Mouse (Mus musculus): ENCODE data around the gene Vps50. TPM values are rescaled to one million over a fixed set of nuclear protein-coding genes. Genes with fewer than 3 reads are reported as not detected.
"Not testable (repeated sequence)": the region's sequence is repeated elsewhere in the genome, so short reads cannot be mapped to it uniquely, and the experiment has no call there.

Gene Vps50
- polyA plus RNA-seq, 2 experiments from 2014 or later, result 16.2 to 22.4 TPM

DNA sequence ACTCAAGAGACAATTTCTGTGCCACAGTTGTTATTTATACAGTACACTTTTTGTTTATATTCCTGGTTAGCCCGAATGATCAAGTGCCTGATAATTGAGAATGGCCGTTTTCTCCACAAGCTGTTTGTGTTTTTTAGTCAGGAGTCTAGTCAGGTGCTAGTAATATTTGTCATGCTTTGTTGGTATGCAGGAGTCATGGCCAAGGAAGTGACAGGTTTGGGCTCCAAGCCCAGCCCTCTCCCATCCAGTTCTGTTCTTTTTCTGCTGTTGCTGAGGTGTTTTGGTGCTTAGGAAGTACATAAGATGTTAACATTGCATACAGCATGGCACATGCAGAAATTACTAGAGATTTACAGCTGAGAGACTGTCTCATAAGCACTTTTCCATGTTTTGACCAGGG lies 41.3 kb downstream of the Vps50 start:
- ATAC-seq, result no peak

DNA sequence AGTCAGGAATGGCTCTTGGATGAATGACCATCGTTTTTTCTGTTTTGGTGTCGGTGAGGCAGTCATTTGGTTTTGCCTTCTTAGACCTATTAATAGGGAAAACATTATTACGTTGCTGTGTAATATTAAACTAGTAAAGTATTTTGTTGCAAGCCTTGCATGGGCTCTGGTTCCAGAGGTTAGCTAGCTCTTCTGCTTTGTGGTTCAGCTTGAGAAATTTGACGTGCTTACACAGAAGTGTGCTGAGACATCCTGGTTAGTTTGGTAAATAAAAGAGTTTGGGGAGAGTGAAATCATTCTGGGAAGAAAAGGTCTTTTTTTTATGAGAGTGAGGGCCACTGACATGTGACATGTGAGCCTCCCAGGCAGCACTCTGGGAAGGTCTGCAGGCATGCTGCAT lies 45.7 kb downstream of the Vps50 start:
- no peak for ATAC-seq

DNA sequence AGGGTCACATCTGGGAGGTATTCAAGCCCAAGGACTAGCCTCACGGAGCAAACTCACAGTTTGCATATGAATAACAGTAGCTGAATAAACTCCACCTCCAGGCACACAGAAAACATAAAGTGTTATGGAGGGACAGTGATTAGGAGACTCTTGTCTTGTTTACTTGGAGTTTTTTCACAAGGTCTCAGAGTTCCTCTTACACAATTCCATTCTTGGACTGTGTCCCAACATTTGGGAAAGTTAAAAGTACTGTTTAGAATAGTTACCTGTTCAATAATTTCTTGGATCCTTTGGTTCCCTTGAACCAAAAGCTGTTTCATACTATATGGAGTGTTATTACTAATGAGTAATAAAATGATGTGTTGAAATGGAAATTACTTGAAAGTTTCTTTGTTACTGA lies 46.8 kb downstream of the Vps50 start:
- no peak for ATAC-seq

DNA sequence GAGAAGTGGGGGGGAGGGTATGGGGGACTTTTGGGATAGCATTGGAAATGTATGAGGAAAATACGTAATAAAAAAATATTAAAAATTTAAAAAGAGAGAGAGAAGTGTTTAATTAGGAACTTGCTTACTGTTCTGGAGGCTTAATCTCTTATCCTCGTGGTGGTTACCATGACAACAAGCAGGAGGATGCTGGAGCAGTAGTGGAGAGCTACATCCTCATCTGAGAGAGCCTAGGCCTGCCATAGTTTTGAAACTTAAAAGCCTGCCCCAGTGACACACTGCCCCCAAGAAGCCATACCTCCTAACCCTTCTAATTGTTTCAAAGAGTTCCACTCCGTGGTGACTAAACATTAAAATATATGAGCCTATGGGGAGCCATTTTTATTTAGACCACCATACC lies 50.8 kb downstream of the Vps50 start:
- no peak for ATAC-seq

DNA sequence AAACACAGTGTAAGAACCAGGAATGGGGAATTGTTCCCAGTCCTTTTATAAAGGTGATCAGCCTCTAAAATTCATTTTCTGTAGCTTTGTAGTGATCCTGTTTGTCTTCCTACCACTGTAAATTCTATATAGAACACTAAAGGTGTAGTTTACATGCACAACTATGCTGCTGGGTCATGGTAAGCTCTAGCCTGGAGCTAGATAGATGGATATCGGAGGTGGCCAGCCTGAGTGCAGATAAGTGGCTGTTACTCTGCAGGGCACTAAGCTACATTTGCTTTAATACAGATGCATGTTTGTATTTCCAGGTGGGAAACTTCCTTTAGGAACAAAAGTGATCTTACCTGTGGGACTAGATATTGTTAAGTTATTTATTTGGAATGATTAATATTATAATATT lies 51.8 kb downstream of the Vps50 start:
- no peak for ATAC-seq

DNA sequence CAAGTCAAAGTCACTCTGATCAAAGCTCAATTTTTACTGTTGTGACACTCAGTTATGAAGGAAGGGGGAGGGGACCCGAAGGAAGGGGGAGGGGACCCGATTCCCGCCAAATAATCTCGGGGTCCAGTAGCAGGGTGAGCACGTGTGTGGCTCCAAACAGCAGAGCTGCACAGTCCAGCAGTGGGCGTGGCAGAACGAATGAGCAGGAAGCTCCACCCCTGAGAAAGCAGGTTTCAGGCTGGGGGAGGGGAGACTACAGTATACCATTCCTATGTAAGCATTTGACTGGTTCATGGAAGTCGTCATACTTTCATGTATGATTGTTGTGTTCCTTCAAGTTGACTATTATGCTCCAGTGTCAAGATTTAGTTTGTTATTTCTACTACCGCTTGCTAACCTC lies 54.5 kb downstream of the Vps50 start:
- ATAC-seq, result not testable (repeated sequence)

DNA sequence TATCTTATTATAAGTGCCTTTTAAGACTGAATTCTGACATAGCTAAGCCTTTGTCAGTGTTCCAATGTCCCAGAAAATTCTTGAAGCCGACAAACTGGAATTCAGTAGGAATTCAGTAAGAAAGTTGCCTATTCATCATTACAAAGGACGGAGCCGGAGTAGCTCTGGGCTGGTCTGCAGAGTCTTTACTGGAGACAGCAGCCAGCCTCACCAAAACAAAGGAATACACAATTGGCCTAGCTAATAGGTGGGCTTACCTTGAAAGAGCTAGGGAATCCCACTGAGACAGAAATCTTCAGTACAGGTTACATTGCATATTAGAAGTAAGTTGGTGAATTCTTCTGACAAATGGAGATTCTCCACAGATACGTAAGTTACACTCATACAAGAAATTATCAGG lies 59.0 kb downstream of the Vps50 start:
- no peak for ATAC-seq

DNA sequence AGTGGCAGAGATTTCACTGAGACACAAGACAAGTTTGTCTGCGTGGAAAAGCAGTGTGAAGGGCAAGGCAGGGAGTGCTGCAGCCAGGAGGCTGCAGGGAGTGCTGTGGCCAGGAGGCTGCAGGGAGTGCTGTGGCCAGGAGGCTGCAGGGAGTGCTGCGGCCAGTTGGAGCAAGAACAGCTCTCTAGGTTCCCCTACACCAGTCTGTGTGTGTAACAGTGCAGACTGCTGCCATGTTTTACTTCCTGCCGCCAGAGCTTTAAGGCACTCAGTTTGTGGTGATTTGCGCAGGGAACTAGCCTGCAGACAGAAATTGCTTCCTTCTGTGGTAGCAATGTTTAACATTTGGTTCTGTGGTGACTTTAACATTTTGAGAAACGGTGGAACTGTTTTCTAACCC lies 61.8 kb downstream of the Vps50 start:
- no peak for ATAC-seq

DNA sequence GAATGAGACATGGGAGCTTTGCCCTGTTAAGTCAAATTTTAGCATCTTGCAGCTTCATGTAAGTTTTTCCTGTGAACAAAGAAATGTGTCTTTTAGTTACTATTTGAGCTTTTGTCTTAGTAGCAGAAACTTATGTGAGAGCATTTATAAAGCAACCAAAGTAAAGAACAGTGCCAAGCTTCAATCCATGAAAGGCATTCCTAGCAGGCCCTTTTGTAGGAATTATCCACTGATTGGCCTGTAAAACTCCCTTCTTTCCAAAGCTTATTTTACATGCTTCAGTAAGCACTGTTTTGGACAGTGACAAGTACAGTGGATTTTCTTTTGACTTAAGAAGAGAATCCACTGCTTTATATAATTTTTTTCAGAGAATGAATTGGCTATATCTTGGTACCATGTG lies 64.1 kb downstream of the Vps50 start:
- no peak for ATAC-seq

DNA sequence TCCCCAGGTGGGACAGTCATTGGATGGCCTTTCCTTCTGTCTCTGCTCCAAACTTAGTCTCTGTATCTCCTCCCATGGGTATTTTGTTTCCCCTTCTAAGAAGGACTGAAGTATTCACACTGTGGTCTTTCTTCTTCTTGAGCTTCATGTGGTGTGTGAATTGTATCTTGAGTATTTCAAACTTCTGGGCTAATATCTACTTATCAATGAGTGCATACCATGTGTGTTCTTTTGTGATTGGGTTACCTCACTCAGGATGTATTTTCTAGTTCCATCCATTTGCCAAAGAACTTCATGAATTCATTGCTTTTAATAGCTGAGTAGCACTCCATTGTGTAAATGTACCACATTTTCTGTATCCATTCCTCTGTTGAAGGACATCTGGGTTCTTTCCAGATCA lies 65.9 kb downstream of the Vps50 start:
- ATAC-seq, result not testable (repeated sequence)

DNA sequence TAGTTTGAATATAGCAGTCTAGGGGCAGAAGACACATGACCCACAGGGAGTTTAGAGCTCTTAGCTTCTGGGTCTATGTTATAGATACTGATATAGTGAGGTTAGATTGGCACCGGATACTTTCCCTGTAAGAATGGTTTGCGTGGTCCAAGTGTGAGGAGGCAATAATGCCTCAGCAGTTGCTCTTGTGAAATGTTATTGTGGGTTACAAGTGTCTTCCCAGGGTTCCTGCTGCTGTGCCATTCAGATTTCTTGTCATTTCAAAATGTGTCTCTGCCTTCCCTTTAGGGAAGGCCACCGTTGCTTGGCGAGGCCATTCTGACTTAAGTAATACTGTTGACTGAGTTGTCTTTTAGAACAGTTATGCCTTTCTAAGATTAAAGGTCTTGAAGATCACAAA lies 66.8 kb downstream of the Vps50 start:
- ATAC-seq, result no peak

DNA sequence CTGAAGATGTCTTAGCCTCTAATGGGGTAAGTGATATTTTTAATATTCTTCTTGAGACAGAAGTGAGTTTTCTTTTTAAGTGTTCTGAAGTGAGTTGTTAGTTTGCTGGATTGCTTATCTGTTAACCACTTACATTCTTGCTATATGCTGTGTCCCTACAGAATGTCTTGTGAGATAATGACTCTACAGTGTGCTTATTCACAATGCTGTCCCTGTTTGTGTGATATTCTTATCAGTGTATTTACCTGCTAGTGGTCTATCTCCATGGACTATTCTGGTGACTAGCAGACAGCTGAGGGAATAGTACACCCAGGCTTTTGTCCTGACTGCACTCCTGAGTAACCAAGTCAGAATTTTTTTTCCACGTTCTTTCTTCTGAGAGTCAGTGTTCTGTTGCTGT lies 67.5 kb downstream of the Vps50 start:
- ATAC-seq, result no peak

DNA sequence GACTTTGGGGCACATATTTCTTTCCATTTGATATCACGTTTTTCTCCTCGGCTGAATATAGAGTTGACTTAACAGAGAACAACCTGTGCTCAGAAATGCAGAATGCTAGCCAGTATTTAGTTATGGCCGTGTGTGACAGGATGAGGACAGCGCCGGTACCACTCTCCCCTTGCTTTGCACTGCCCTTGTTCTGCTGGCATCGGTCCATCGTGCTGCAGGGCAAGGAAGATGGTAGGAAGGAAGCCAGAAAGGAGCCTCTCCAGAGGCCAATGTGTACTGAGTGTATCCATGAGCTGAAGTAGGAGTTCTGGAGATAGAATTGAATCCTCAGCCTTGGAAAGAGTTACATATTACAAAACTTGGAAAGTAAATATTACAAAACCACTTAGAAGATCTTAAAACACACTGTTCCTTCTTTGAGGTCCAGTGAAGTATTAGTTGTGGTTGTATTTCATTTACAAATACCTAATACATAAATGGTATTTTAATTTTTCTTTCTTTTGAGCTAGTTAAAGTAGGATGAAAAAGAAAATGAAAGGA lies 69.0 kb downstream of the Vps50 start:
- ATAC-seq, result no peak

DNA sequence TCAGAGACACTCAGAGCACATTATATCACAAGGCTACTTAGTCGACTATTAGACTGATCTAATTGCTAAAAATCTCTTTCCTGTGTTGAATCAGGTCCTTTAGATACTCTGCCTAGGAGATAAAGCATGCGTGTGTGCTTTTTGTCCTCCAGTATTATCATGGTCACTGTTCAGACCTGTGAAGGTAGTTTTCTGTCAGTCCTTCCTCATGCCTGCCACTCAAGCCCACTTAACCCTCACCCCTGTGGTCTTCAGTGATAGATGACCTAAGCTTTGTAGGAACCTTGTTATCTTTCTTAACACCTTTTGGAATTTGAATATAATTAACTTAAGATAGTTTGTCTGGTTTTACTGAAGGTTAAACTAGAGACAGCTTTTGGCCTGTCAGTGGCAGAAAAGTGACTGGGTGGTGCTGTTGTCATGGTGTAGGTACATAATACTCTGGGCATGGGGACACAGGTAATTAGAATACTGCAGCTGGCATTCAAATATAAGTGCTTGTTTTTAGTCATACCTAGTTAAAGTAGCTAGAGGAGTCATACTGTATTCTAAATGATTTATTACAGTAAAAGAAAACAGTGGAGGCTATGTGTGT lies 74.1 kb downstream of the Vps50 start:
- ATAC-seq, result no peak

DNA sequence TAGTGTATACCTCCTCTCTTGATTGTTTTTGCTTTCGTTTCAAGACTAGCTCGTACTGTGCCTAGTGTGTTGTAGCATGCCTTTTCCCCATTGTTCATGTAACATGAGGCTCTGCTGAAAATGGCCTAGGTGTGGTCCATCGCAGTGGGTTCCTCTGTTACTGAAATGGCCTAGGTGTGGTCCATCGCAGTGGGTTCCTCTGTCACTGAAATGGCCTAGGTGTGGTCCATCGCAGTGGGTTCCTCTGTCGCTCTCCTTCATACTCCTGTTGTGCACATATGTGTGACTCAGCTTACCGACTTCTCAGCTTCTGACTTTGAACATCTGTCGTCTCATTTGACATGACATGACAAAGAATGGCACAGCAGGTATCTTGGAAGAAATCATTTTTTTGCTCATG lies 75.6 kb downstream of the Vps50 start:
- ATAC-seq, result no peak

DNA sequence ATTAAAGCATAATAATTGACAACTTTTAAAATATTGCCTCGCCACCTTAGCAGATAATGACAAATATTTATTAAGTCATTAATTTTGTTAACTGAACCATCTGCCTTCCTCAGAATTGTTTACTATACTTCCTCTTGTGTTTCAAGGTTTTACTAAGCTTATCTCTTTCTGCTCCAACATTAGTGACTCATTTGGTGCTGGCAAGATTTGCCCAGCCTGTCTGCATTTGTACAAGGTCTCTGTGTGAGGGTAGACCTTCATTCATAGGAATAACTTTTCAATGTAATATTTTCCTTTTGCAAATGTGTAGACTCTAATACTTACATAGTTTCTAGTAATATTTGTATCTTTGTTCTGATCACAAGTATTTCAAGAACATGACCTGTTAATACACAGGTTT lies 87.2 kb downstream of the Vps50 start:
- no peak for ATAC-seq

DNA sequence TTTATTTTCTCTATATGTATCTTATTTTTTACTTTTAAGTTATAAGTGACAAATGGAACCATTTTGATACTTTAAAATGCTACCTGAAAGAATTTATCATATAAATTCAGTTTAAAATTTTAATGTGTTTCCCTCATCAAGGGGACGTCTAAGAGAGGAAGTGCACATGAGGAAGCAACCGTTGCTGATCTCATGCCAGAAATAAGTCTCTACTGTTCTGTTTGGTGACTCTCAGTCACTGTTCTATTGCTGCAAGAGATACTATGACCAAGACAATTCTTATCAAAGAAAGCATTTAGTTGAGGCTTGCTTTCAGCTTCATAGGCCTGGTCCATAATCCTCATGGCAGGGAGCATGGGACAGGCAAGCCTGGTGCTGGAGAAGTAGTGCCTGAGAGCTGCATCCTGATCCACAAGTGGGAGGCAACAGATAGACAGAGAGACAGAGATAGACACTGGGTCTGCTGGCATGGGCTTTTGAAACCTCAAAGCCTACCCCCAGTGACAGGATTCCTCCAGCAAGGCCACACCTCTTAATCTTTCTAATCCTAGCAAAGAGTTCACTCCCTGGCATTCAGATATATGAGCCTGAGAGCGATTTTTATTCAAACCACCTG lies 92.2 kb downstream of the Vps50 start:
- no peak for ATAC-seq

DNA sequence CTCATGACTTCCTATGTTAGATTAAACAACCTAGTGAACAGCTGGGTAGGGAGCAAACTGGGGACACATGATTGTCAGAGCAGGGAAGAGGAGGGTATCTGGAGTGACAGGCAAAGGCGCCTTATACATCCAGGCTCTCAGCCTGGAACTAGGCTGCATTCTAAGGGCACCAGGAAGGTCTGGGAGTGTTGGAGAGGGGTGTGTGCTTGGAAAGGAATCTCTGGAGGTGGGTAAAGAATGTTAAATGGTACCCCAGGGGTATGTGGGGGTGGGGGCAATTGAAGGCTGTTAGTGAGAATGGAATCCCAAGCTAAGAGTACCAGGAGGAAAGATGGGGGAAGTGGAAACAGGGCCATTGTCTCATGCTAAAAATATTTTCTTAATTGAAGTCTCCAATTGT lies 96.1 kb downstream of the Vps50 start:
- ATAC-seq, result no peak

DNA sequence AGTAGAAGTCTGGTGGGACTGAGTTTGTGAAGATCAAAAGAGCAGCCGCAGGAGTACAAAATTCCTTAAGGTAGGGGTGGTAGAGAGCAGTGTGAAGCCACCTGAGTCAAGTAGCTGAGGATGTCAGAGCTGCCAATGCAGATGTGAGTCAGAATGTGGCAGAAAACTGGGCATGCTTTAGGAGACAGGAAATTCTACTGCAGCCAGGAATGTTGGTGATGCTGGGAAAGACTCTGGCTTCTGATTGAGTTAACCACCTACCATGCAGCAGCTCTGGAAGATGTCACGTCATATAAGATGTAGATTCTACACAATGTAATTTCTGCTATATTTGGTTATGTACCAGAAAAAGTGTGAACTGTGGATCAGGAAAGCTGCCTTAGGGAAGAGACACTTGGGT lies 114.6 kb downstream of the Vps50 start:
- no peak for ATAC-seq

DNA sequence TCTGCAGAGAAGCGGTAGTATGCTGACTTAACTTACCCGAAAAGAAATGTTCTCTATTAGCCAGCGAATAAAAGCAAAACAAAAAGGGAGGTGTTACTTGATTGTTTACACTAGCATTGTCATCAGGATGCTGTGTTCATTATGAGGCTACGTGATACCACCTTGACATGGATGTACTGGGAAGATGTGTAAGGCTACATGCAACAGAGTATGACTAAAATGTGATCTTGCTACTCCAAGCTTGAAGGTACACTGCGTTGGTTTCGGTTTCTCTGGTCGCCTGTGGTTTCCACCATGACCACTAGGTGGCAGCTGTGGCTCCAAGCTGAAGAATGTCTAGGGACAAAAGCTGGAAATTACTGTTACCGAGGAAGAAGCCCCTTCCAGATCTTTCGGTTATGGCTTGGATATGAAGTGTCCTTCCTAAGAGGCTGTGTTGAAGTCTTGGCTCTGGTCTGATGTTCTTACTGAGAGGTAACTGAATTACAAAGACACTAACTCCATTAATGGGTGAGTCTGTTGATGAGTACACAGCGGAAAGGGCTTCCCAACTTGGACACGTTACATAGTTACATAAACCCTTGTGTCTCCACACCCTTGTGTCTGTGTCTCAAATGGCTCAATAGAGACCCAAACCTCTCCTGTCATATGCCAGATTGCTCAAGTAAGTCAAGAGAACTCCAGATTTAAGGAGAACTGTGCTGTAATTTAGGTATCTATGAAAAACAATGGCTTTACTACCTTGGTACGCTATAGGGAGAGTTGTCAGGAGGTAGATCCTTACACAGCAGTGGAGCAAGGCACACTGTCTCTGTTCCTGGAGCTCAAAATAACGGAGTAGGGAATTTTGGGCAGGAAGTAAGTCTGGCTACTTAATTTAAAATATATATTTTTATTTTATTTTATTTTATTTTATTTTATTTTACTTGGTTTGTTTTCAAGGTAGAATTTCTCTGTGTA lies 122.5 kb downstream of the Vps50 start:
- ATAC-seq, result peak; percentile 97

Data from CD4-positive, CD25-positive, alpha-beta regulatory T cell, adult 4 months (primary cell).